Mouse (Mus musculus) 416B (cell line): ENCODE results near the gene Slc1a3.
"Not testable (repeated sequence)": the region's sequence is repeated elsewhere in the genome, so short reads cannot be mapped to it uniquely, and the experiment has no call there.

Source experiments
- DNase-seq: peaks from one replicate; pipeline ENCODE4 v3.0.0; 2011; ENCODE audit warnings: low read depth

Gene Slc1a3

DNA sequence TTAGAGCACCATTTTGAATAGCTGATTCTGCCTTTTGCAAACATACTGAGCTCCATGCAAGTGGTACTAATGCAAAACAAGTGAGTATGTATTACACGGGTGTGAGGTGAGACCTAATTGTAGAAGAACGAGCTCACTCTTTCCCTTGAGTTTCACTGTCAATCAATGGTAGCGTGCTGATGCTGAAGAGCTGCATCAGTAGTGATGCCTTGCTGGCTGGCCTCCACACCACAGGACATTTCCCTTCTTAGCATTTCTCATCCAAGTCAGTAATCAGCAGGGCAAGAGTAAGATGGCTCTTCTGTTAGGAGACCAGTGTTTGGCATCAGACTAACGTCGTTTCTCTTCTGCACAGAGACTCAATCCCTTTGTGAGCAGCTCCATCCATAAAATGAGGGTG, 4.0 kb downstream of the Slc1a3 start:
- no peak for DNase-seq

DNA sequence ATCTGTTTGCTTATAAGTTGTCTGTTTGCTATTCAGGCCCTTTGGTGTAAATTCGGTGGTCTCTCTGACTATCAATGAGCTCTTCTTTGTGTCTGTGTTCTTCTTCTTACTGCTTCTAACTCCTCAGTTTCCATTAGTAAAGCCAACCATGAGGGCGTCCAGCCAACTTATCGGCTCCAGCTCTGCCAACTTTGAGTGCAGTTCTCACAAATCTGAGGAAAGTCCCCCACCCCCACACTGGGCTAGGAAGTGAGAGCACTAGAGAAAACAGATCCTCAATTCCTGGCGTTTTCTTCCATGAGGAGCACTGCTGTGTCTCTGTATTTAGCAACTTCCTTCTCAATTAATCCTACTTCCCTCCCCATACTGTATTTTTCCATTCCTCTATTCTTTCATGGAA, 4.4 kb downstream of the Slc1a3 start:
- no peak for DNase-seq

DNA sequence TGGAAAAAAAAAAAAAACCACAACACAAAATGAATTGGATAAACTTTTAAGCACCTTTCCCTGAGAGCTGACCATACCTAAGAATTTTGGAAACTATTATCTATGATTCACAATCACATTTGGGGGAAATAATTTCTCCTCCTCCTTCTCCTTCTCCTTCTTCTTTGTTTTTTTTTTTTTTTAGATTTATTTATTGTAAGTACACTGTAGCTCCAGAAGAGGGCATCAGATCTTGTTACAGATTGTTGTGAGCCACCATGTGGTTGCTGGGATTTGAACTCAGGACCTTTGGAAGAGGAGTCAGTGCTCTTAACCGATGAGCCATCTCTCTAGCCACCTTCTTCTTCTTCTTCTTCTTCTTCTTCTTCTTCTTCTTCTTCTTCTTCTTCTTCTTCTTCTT, 5.0 kb downstream of the Slc1a3 start:
- DNase-seq, result not testable (repeated sequence)

DNA sequence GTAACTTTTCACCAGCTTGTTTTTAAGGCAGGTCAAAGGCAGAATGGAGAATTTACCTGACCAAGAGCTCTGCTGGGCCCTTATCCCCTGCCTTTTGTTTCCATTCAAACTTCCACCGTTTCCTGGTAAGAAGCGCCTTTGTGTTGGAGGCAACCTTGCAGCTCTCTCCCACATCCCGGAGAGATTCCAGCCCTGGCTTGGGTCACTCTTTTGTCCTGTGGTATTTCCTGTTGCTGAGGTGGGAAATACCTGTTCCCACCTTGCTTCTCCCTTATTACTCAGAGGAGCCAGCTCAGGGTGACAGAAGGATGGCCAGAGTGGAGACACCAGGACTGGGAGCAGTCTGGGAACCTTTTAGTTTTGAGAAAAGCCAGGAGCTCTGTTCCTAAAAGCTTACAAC, 12.6 kb downstream of the Slc1a3 start:
- DNase-seq, result no peak

DNA sequence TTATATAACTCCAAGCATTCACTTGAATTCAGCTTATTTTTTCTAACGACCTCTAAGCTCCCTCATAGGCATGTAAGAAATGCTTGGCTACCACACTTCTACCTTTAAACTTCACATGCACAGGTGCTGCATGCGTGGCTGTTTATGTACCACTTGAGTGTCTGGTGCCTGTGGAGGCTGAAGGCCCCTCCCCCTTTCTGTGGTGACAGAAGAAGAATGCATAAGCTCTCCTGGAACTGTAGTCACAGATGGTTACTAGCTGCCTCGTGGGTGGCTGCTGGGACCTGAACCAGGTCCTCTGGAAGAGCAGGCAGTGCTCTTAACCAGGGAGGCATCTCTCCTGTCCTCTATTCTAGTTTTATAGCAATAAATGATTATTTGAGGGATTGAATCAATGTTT, 13.1 kb downstream of the Slc1a3 start:
- DNase-seq, result no peak

DNA sequence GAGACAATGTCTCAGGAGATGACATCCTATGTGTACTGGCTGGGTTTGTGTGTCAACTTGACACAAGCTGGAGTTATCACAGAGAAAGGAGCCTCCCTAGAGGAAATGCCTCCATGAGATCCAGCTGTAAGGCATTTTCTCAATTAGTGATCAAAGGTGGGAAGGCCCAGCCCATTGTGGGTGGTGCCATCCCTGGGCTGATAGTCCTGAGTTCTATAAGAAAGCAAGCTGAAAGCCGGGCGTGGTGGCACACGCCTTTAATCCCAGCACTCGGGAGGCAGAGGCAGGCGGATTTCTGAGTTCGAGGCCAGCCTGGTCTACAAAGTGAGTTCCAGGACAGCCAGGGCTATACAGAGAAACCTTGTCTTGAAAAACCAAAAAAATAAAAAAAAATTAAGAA, 20.4 kb downstream of the Slc1a3 start:
- not testable (repeated sequence) for DNase-seq

DNA sequence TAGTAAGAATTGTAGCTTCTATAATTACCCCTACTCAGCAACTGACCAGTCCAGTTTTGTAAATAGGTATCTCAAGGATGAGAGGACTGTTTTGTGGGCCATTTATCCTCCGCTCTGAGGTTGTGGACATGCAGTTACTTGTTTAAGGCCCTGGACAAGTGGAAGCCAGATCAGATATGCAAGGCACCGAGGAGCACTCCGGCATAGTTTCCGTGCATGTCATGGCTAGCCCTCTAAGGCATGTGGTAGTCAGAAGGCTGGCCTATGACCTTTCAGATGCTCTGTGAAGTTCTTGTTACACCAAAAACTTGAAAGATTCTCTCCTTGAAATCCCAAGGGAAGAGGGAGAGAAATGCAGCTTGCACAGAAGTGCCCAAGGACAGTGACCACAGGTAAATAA, 23.7 kb downstream of the Slc1a3 start:
- no peak for DNase-seq

DNA sequence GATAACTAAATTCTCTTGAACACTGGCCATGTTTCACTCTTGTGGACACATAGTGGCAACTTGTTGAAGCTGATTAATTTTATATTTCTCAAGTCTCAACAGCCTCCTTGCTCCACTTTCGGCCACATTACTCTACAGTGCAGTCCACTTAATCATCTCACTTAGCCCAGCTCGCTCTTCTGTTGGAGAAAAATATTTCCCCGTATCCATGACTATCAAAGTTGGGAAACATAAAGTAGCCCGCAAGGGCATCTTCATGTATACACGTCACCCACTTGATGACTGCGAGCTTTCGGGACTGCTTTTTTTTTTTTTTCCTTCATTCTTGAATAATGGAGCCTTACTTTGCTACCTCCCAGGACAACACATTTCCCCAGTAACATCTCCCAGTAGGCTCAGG, 25.1 kb downstream of the Slc1a3 start:
- DNase-seq, result no peak

DNA sequence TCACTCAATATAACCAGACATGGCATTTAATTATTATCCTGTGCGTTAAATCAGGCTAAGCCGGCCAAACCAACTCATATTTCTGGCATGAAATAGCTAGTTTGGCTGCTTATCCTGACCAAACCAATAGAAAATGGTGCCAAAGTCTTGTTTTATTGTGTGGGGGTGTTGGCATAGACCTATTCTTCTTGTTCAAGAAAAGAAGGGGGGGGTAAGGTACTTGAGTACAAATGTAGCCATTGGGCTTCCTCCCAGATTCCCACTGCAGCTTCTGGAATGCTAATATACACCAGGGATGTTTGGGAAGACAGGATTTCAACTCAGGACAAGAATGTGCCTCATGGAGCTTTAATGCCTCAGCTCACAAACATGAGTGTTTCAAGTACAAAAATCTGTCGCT, 26.3 kb downstream of the Slc1a3 start:
- DNase-seq, result no peak

DNA sequence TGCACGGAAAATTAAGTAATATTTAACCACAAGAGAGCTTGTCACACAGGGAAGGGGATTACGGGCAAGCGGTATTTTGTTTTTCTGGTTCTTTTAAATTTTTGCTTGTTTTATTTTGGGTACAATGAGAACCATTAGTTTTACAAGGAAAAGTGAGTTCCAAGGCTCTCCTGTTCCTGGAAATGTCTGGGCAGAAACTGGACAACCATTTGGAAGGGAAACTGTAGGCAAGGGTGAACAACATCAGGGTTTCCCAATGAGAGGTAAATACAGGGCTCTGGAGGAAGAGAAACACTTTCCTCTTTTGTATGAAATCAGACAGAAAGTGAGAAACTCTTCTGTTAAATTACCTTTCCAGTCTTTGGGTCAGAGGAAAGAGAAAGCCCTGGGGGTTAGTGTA, 27.7 kb downstream of the Slc1a3 start:
- DNase-seq, result no peak

DNA sequence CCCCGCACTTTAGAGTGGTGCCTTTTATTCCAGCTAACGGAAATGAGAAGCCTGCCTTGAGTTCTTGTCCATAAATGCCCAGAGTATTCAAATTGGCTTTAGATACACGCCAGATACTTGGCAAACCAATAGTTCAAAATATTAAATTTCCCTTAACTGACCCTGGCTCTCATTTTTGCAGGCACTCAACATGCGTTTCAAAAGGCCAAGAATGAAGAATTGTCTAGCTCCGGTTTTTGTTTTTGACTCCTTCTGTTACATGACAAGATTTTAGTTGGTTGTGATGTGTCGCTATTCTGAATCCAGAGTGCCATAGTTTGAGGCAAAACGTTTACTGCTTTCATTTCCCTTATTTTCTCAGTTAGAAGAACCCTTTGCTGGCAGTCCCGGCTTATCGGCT, 28.1 kb downstream of the Slc1a3 start:
- no peak for DNase-seq

DNA sequence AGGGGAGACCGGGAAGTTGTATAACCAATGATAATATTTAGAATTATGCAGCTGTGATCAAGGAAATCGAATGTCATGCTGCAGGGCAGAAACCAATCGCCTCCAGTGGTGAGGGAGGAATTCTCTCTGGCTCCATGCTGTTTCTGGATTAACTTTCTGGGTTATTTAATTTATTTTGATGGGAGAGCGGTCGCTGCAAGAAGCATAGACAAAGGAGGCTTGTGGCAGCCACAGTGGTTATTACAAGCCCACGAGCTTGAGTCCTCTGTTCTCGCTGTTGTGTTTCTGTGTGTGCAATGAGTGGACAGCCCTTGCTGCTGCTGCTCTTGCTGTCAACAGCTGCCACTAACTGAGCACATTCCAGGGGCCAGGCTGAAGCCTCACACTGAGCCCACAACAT, 28.6 kb downstream of the Slc1a3 start:
- no peak for DNase-seq

DNA sequence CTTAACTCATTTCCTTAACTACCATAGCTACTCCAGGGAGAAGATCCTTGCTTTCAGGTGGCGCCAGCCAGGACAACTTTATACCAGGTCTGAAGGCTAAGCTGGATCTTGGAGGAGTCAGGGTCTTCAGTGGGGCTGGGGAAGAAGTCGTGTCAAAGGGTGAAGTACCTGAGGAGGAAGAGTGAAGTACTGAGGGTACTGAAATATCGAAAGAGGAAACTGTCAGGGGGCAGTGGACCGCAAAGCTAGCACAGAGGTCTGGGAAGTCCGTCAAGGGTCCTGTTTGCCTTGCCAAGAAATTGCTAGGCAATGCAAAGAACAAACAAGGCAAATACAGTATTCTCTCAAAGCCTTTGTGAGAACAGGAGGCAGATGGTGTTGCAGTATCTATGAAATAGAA, 29.6 kb downstream of the Slc1a3 start:
- no peak for DNase-seq

DNA sequence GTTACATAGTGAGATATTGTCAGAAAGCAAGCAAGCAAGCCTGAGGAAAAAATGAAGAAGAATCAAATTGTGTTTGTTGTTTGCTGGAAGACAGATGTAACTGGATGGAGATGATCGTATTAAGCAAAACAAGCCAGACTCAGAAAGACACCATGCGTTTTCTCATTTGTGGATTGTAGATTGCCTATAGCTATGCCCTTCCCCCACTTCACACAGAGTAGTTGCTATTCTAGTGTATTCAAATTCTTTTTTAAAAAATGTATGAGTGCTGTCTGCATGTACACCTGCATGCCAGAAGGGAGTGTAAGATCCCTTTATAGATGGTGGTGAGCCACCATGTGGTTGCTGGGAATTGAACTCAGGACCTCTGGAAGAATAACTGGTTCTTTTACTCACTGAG, 33.6 kb downstream of the Slc1a3 start:
- DNase-seq, result no peak

DNA sequence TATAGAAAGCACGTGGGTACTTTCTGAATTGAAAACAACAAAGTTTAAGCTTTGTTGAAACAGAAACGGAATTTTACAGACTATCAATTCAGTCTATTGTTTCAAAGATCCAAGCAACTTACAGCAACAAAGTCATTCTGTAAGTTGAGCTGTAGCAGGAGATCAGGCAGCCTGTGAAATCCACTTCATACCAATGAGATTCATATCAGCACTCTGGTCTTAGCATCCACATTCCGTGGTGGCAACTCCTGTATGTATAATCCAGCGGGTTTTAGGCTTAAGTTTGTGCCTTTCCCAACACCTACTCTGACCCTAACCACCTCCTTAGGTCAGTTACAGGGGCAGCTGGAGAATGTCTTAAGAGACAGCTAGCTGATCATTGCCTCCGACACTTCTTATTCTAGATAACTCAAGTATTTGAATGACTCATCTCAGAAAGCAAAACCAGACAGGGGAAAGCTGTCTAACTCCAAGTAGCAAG, 34.3 kb downstream of the Slc1a3 start:
- DNase-seq, result no peak

DNA sequence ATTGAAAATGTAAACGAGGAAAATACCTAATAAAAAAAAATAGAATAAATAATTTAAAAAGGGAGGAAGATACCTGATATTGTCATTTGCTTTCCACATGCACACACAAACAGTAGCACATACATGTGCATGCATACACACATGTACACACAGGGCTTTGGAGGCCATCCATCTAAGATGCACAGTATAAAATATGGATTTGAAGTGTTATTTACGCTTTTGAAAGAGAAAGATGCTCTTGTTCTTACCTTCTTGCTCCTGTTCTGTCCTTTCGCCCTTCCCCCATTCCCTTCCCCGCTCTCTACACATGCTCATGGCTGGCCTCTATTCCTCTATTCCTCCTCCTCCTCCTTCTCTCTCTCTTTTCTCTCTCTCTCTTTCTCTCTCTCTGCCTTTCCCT, 34.9 kb downstream of the Slc1a3 start:
- no peak for DNase-seq

DNA sequence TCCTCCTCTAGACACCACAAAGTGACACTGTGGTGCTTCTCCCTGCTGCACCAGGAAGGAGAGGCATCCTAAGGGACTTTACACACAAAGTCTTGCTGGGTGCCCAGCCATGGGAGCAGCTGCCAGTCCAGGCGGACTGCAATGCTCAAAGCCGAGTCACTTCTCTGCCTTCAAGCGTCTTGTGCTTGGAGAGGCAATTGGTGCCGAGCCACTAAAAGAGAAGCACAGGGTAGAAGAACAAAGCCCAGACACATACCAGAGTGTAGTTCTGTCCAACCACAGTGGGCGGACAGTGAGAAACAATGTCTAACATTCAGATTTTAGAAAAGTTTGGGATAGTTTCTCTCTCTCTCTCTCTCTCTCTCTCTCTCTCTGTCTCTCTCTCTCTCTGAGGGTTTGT, 38.0 kb downstream of the Slc1a3 start:
- DNase-seq, result no peak

DNA sequence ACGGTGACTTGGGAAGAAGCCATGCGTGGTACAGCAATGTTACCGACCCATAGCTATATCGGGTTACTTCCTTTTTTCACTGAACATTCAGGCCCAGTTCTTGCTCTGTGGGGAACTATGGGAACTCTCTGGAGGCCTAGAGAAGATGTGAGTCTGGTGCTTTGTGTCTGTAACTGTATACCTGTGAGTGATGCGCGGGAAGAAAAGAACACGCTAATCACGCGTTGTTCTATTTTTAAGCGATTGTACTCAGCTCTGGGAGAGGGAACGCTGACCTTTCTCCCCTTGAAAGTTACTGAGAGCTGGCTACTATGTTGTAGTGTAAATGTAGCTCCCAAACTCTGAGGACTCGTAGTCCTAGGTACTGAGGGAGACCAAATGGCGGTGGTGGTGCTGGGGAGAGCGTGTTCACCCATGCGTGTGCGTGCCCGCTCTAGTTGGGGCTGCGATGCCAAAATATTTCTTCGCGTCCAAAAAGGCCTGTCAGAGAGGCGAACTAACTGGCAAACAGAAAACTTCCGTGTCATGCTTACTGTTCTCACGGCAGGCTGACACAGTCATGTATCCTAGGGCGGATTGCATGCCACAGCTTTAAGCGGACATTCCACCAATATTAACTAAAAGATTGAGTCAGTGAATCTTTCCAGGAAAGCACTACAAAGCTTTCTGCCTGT, 42.6 kb downstream of the Slc1a3 start:
- DNase-seq, result no peak

DNA sequence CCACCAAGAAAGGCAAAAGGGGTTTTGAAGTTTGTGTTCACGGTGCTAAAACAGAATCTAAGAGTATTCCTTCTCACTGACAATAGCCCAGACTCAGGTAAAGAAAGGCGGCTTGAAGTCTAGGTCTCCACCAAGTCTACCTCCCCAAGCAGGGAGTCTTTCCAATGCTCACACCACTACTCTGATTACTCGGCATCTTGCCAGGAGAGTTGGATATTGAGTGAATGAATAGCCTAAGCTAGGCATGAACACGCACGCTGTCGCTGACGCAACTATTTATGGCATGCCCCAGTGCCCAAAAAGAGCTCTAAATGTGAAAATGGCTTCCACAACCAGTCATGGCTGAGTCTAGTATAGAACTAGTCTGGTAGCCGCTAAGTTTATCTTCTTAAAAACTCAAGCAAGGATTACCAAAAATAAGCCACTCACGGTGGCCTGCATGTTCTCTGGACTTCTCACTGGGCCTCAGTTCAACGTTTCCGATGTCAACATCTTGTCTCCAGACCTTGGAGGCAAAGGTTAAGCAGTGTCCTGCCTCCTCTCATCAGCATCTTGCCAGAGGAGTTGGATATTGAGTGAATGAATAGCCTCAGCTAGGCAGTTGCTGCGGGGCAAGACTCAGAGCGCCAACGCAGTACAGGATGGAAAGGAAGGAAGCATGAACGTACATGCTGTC, 44.8 kb downstream of the Slc1a3 start:
- DNase-seq, result no peak

DNA sequence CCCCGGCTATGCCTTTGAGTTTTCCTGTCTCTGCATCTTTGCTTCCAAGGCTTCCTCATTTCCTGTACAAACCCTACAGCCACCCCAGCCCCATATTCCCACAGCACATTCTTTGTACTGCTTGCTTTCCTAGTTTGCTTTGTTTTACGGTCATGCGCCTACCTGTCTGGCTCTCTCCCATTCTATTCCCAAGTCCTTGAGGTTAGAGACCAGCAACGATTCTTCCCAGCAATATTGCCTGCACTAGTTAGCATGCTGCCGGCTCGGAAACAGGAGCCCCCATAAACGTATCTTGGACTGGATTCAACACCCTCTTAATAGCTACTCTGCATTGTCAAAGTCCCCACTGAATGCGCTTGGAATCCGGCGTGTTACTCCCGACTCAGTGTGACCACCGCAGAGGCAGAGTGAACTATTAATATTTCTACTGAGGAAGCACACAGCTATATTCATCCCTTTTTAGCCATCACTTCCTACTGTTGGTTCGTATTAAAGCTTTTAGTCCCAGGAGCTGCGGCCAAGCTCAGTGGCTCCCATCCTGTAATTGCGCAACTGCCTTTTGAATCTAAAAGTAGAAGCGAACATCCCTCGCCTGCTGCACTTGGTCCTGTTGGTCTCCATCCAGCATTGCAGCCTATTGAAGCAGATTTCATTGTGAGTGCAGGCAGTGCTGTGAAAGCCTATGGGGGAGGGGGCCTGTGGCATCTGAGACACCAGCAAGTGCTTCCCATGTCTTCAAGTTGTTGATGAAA, 47.0 kb downstream of the Slc1a3 start:
- DNase-seq, result peak; percentile 41

DNA sequence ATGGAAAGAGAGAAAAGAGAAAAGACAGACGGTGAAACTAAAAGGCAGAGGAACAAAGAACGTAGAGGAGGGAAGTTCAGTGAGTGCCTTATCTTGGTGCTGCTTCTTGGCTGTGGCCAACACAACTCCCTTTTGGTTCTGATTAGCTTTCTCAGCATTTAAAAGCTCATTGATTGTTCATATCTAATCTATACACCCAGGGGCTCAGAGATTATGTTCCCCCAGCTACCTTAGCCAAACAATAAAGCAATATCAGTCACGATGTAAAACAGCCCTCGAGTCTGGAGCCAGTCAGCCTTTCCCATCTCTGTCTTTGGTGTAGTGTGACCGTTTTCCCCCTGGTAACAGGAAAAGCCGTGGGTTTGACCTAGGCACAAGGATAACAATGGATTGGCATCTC, 48.7 kb downstream of the Slc1a3 start:
- DNase-seq, result no peak

DNA sequence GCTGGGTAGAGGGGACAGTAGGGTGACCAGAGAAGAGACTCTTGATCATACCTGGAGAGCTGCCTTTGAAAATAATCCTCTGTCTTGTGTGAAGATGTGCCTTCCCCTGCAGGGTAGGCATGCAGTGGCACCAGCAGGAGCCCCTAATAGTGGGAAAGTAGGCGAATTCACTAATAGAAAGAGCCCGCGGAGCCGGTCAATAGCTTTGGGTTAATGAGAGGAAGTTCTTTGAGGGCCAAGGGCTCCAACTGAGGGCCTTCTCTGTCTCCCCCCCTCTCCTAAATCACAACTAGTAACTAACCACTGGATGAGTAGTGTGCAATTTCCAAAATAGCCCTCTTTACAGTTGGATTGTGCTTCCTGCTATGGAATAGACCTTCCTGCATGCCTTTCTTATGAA, 50.6 kb downstream of the Slc1a3 start:
- no peak for DNase-seq

DNA sequence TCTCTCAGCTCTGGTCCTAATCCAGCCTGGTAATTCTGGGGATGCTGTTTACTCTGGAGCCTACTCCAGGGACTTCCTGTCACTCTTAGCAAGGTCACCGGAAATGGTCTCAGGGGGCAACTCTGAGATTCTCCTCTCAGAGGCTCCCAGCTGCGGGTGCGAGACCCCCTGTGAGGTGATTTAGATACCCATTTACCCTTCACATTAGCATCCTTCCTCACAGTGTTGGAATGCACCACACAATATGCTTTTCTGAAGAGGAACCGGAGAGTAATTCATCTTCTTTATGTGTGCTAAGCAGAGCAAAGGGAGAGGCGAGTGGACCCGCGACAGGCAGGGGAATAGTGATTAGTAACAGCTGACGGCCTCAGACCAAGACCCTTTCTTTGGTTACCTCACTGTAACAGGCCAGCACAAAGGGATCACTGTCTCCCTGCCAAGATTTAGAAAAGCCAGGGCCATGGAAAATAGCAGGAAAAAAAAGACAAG, 51.0 kb downstream of the Slc1a3 start:
- no peak for DNase-seq
